Mouse (Mus musculus): ENCODE data around the gene Ece1. TPM values are rescaled to one million over a fixed set of nuclear protein-coding genes. Genes with fewer than 3 reads are reported as not detected.

Ece1 gene
- total RNA-seq, 1 experiment, result 99.2 TPM

GRCm38 (mm10) chr4:137874826-137875225 lies 12.8 kb downstream of the Ece1 start:
- in situ Hi-C loops (cut with MboI; ENCODE audit: low sequenced_read_pairs in 2 of 2, unreplicated experiment in 2 of 2), result no loop called here
- Histone ChIP-seq H3K36me3 (ENCODE audit: control insufficient read depth, insufficient read depth, low read length, poor library complexity, severe bottlenecking) (no peaks in the 10 kb centered on the region), H3K27ac (ENCODE audit: insufficient read depth, low read depth, low read length, poor library complexity, severe bottlenecking) (no peak overlapping the region), H3K9ac (ENCODE audit: insufficient read depth, low read depth, low read length, poor library complexity, severe bottlenecking) (no peak overlapping the region), H3K4me1 (ENCODE audit: control insufficient read depth in 2 of 2, insufficient read depth in 2 of 2, low read length in 2 of 2, poor library complexity in 1 of 2) (peaks cover 3 to 32% of the 10 kb centered on the region in 2 experiments; a peak in 2 of 4 replicates), H3K9me3 (ENCODE audit: control insufficient read depth, insufficient read depth, low read depth, low read length) (no peaks in the 10 kb centered on the region), H3K4me3 (ENCODE audit: insufficient read depth in 1 of 2, low read depth in 1 of 2, low read length in 2 of 2, poor library complexity in 1 of 2, severe bottlenecking in 1 of 2) (no peak overlapping the region)
- no peak for DNase-seq (ENCODE audit: low read depth, low spot score)
- TF ChIP-seq ZC3H11A (IDR thresholded peaks at IDR 0.05; ENCODE audit: borderline replicate concordance, low read depth, low read length) (no peak), ZNF384 (IDR thresholded peaks at IDR 0.05; ENCODE audit: low read depth, low read length) (no peak), HCFC1 (IDR thresholded peaks at IDR 0.05; ENCODE audit: borderline replicate concordance, insufficient read depth, low read length) (no peak), MAFK (IDR thresholded peaks at IDR 0.05; ENCODE audit: insufficient read depth, low read depth, low read length) (no peak), CHD2 (IDR thresholded peaks at IDR 0.05; ENCODE audit: low read depth, low read length) (no peak)

- in situ Hi-C loops (cut with MboI; ENCODE audit: low sequenced_read_pairs in 2 of 2, unreplicated experiment in 2 of 2), result no loop called here
- Histone ChIP-seq H3K9me3 (ENCODE audit: control insufficient read depth, insufficient read depth, low read depth, low read length) (no peaks in the 10 kb centered on the region), H3K36me3 (ENCODE audit: control insufficient read depth, insufficient read depth, low read length, poor library complexity, severe bottlenecking) (no peaks in the 10 kb centered on the region), H3K9ac (ENCODE audit: insufficient read depth, low read depth, low read length, poor library complexity, severe bottlenecking) (no peak overlapping the region), H3K27ac (ENCODE audit: insufficient read depth, low read depth, low read length, poor library complexity, severe bottlenecking) (no peak overlapping the region), H3K4me3 (ENCODE audit: insufficient read depth in 1 of 2, low read depth in 1 of 2, low read length in 2 of 2, poor library complexity in 1 of 2, severe bottlenecking in 1 of 2) (no peak overlapping the region), H3K4me1 (ENCODE audit: control insufficient read depth in 2 of 2, insufficient read depth in 2 of 2, low read length in 2 of 2, poor library complexity in 1 of 2) (peaks cover 2 to 29% of the 10 kb centered on the region in 2 experiments; a peak in 2 of 4 replicates)
- TF ChIP-seq CHD2 (IDR thresholded peaks at IDR 0.05; ENCODE audit: low read depth, low read length) (no peak), ZNF384 (IDR thresholded peaks at IDR 0.05; ENCODE audit: low read depth, low read length) (no peak), MAFK (IDR thresholded peaks at IDR 0.05; ENCODE audit: insufficient read depth, low read depth, low read length) (no peak), ZC3H11A (IDR thresholded peaks at IDR 0.05; ENCODE audit: borderline replicate concordance, low read depth, low read length) (no peak)
- DNase-seq (ENCODE audit: low read depth, low spot score), result no peak
Measured at GRCm38 (mm10) chr4:137875466-137876092, 13.5 kb downstream of the Ece1 start.

- no peak for DNase-seq (ENCODE audit: low read depth, low spot score)
- no peak overlapping the region for H3K4me3 ChIP-seq (ENCODE audit: insufficient read depth in 1 of 2, low read depth in 1 of 2, low read length in 2 of 2, poor library complexity in 1 of 2, severe bottlenecking in 1 of 2)
- no peak overlapping the region for H3K9ac ChIP-seq (ENCODE audit: insufficient read depth, low read depth, low read length, poor library complexity, severe bottlenecking)
- H3K9me3 ChIP-seq (ENCODE audit: control insufficient read depth, insufficient read depth, low read depth, low read length), result no peaks in the 10 kb centered on the region
- H3K36me3 ChIP-seq (ENCODE audit: control insufficient read depth, insufficient read depth, low read length, poor library complexity, severe bottlenecking), result peaks cover 2% of the 10 kb centered on the region; the same call in 1 of the 2 replicates
- H3K4me1 ChIP-seq (ENCODE audit: control insufficient read depth in 2 of 2, insufficient read depth in 2 of 2, low read length in 2 of 2, poor library complexity in 1 of 2), result peaks cover 2 to 23% of the 10 kb centered on the region in 2 experiments; a peak in 2 of 4 replicates
- no peak for TF ChIP-seq ZNF384 (IDR thresholded peaks at IDR 0.05; ENCODE audit: low read depth, low read length)
- no peak for TF ChIP-seq CHD2 (IDR thresholded peaks at IDR 0.05; ENCODE audit: low read depth, low read length)
- TF ChIP-seq ZC3H11A (IDR thresholded peaks at IDR 0.05; ENCODE audit: borderline replicate concordance, low read depth, low read length), result no peak
- TF ChIP-seq MAFK (IDR thresholded peaks at IDR 0.05; ENCODE audit: insufficient read depth, low read depth, low read length), result no peak
- H3K27ac ChIP-seq (ENCODE audit: insufficient read depth, low read depth, low read length, poor library complexity, severe bottlenecking), result no peak overlapping the region
- in situ Hi-C loops (cut with MboI; ENCODE audit: low sequenced_read_pairs in 2 of 2, unreplicated experiment in 2 of 2), result no loop called here
Measured at GRCm38 (mm10) chr4:137876834-137877233, 14.8 kb downstream of the Ece1 start.

- H3K4me1 ChIP-seq (ENCODE audit: control insufficient read depth in 2 of 2, insufficient read depth in 2 of 2, low read length in 2 of 2, poor library complexity in 1 of 2), result peaks cover 2 to 21% of the 10 kb centered on the region in 2 experiments; a peak in 2 of 4 replicates
- no peaks in the 10 kb centered on the region for H3K9me3 ChIP-seq (ENCODE audit: control insufficient read depth, insufficient read depth, low read depth, low read length)
- peak; percentile 47 for DNase-seq (ENCODE audit: low read depth, low spot score)
- H3K27ac ChIP-seq (ENCODE audit: insufficient read depth, low read depth, low read length, poor library complexity, severe bottlenecking), result no peak overlapping the region; the same call in 1 of the 2 replicates
- in situ Hi-C loops (cut with MboI; ENCODE audit: low sequenced_read_pairs in 2 of 2, unreplicated experiment in 2 of 2), result no loop called here
- no peak overlapping the region; the same call in 1 of the 2 replicates for H3K9ac ChIP-seq (ENCODE audit: insufficient read depth, low read depth, low read length, poor library complexity, severe bottlenecking)
- peaks cover 2% of the 10 kb centered on the region; the same call in 1 of the 2 replicates for H3K36me3 ChIP-seq (ENCODE audit: control insufficient read depth, insufficient read depth, low read length, poor library complexity, severe bottlenecking)
- no peak overlapping the region for H3K4me3 ChIP-seq (ENCODE audit: insufficient read depth in 1 of 2, low read depth in 1 of 2, low read length in 2 of 2, poor library complexity in 1 of 2, severe bottlenecking in 1 of 2)
- TF ChIP-seq CHD2 (IDR thresholded peaks at IDR 0.05; ENCODE audit: low read depth, low read length) (no peak), ZC3H11A (IDR thresholded peaks at IDR 0.05; ENCODE audit: borderline replicate concordance, low read depth, low read length) (no peak), ZNF384 (IDR thresholded peaks at IDR 0.05; ENCODE audit: low read depth, low read length) (no peak), HCFC1 (IDR thresholded peaks at IDR 0.05; ENCODE audit: borderline replicate concordance, insufficient read depth, low read length) (no peak), MAFK (IDR thresholded peaks at IDR 0.05; ENCODE audit: insufficient read depth, low read depth, low read length) (no peak)
Measured at GRCm38 (mm10) chr4:137877432-137877881, 15.4 kb downstream of the Ece1 start.
